Mouse (Mus musculus) WW6 (cell line): Measurements from ENCODE around the gene Fsip2.

Experiments
- DNase-seq: peaks from one replicate; pipeline ENCODE4 v3.0.0-alpha.2; 2013; ENCODE audit warnings: low read depth, low spot score

Gene Fsip2

DNA sequence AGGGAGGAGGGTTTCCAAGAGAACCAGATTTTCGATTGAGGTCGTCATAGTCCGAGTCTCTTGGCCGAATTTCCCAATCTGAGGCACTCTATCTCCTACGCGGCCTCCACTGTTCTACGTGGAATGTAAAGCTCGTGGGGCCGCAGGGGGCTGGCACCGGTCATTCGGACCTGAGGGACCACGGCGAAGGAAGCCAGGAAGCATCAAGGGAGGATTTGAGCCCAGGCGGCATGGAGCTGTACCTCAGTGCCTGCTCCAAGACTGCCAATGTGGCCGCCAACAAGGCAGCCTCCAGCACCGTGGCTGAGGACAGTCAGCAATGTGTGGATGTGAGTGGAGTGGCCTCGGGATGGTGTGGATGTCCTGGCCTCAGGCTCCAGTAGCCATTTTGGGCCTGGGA lies at the start of gene Fsip2:
TSS of gene Fsip2 (plus strand) at position 163 of the 400 bp plus-strand sequence.
- no peak for DNase-seq

DNA sequence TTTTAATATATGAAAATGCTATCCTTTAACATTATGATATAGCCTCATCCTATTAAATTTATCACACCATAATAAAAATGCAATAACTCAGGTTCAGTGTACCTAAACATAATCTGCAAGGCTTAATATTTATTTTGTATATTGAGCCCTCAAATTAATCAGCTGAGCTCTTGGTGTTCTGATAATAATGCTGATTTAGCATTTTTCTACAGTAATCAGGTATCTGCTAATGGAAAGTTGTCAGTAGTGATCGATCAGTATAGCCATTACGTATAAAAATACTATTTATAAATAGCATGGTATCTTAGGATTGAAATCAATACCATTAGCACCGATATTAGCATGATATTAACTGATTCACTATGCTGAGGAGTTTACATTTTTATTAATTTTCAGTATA lies 20.0 kb downstream of the Fsip2 start:
- DNase-seq: no peak

DNA sequence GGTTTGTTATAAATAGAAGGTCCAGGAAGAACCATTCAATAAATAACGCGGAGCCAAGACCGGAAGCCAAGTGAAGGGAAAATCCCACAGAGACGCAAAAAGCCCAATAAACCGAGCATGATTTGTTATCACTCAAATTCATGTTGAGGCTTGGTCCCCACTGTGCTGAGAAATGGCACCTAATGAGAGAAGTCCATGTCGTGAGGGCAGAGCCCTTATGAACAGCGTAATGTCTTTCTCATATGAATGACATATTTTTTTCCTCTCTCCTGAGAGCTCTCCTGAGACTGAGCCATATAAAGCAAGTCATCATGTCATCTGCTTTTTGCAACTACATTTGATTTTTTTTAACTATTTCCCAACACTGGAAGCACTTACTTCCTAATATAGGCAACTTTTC lies 82.4 kb downstream of the Fsip2 start:
- DNase-seq: no peak

DNA sequence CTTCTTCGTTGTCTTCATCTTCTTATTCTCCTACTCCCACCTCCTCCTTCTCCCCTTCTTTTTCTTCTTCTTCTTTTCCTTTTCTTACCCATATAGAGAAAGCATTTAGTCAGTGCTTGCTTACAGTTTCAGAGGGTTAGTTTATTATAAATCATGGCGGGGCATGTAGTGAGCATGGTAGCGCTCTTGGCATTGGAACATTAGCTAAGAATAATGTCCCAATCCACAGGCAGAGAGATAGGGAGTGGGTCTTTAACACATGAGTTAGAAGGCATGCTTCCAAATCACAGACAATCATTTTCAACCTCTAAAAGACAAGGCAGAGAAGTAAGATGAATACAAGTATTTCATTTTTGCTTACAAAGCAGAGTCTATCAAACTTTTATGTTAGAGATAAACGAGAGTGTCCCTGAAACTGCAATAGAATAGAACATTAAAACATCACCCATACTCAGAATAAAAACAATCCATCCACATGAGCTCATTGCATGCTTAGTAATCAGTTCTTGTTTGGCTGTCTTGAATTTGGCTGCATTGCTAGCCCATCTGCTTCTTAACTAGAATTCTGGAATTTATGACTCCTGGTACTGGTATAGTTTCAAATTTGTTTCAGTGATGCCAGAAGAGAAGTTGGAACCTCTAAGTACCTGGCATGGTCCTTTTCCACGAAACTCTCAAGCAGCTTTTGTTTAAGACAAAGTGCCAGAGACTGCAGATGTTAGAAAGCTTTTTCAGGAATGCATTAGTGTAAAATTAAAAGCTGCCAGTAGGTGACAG lies 109.7 kb downstream of the Fsip2 start:
- no peak for DNase-seq
